Mouse (Mus musculus): ENCODE data around the gene Eno3. TPM values are rescaled to one million over a fixed set of nuclear protein-coding genes. Genes with fewer than 3 reads are reported as not detected.

Eno3 gene
- polyA plus RNA-seq, 1 experiment from 2014 or later = 12.7 TPM

DNA sequence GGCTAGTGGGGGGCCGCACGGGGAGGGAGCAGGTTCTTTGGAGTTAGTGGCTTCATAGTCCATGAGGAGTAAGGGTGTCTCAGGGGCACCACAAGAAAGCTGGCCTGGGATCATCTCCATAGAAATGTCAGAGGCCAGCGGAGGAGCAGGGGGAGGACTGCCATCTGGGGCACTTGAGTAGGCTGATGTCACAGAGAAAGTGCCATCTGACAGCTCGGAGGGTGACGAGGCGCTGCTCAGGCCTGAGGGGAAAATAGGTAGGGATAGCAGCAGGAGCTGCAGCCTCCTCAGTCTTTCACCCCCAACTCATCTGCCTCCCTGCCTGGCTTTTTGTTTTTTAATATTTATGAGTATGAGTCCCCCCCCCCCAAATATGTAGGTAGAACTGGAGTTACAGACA, 17.0 kb downstream of the Eno3 start:
- Histone ChIP-seq H3K4me1 (ENCODE audit: insufficient read depth) (0 out of 2 replicates have a peak, but pooled peaks cover 3% of the 10 kb centered on the region), H3K4me3 (ENCODE audit: low read depth, low read length) (no peak overlapping the region), H3K4me2 (no peak overlapping the region), H3K9ac (no peak overlapping the region), H3K9me3 (ENCODE audit: low read depth, low read length) (no peaks in the 10 kb centered on the region), H3K27me3 (ENCODE audit: insufficient read depth, low read length) (no peaks in the 10 kb centered on the region), H3K36me3 (ENCODE audit: insufficient read depth) (peaks cover 53% of the 10 kb centered on the region), H3K27ac (ENCODE audit: low read depth) (no peak overlapping the region)
- no peak for TF ChIP-seq CTCF (IDR thresholded peaks at IDR 0.05; ENCODE audit: low read depth)
- no peak for DNase-seq
- WGBS = 81% methylated on average over 6 of the region's 6 CpGs
- no peak for ATAC-seq (ENCODE audit: insufficient read depth)

DNA sequence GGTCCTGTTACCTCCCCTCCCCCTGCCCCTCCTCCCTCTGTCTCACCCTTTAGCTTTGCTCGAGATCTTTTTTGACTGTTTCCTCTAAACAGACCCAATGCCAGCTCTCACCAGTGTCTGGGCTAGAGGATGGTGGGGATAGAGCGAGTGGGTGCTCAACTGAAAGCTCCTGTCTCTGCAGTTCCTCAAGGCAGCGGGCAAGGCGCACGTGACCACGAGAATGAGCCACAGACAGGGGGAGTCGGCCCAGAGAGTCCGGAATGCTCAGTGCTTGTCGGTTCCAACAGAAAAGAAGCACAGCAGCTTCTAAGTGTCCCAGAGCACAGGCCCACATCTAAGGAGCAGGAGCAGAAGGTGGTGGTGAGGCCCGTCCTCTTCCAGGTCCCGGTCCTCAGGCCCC, 17.5 kb downstream of the Eno3 start:
- H3K4me3 ChIP-seq (ENCODE audit: low read depth, low read length) = no peak overlapping the region
- H3K27me3 ChIP-seq (ENCODE audit: insufficient read depth, low read length) = no peaks in the 10 kb centered on the region
- DNase-seq (no peak), ATAC-seq (ENCODE audit: insufficient read depth) (no peak)
- H3K4me2 ChIP-seq = no peak overlapping the region
- no peak overlapping the region for H3K27ac ChIP-seq (ENCODE audit: low read depth)
- TF ChIP-seq CTCF (IDR thresholded peaks at IDR 0.05; ENCODE audit: low read depth) = no peak
- no peak overlapping the region for H3K9ac ChIP-seq
- no peaks in the 10 kb centered on the region for H3K9me3 ChIP-seq (ENCODE audit: low read depth, low read length)
- H3K36me3 ChIP-seq (ENCODE audit: insufficient read depth) = peaks cover 58% of the 10 kb centered on the region
- H3K4me1 ChIP-seq (ENCODE audit: insufficient read depth) = 0 out of 2 replicates have a peak, but pooled peaks cover 3% of the 10 kb centered on the region
- WGBS = 65% methylated on average over 11 of the region's 11 CpGs

DNA sequence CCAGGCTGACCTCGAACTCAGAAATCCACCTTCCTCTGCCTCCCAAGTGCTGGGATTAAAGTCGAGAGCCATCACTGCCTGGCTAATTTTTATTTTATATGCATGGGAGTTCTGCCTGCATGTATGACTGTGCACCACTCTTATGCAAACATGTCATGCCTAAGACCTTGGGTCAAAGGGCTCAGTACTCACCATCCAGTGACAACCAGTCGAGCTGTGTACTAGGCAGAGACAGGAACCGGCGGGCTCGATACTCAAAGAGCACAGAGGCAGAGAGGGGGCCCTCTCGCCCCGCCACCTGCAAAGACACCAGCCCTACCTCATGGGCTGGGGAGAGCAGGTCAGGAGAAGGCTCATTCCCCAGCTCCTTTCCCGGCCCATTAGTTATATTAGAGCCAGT, 21.1 kb downstream of the Eno3 start:
- DNase-seq = no peak
- Histone ChIP-seq H3K4me3 (ENCODE audit: low read depth, low read length) (no peak overlapping the region), H3K27ac (ENCODE audit: low read depth) (no peak overlapping the region), H3K27me3 (ENCODE audit: insufficient read depth, low read length) (no peaks in the 10 kb centered on the region), H3K4me2 (no peak overlapping the region), H3K9ac (no peak overlapping the region), H3K36me3 (ENCODE audit: insufficient read depth) (peaks cover 77% of the 10 kb centered on the region), H3K4me1 (ENCODE audit: insufficient read depth) (no peaks in the 10 kb centered on the region), H3K9me3 (ENCODE audit: low read depth, low read length) (no peaks in the 10 kb centered on the region)
- no peak for TF ChIP-seq CTCF (IDR thresholded peaks at IDR 0.05; ENCODE audit: low read depth)
- WGBS = 61% methylated on average over 9 of the region's 9 CpGs
- ATAC-seq (ENCODE audit: insufficient read depth) = no peak

DNA sequence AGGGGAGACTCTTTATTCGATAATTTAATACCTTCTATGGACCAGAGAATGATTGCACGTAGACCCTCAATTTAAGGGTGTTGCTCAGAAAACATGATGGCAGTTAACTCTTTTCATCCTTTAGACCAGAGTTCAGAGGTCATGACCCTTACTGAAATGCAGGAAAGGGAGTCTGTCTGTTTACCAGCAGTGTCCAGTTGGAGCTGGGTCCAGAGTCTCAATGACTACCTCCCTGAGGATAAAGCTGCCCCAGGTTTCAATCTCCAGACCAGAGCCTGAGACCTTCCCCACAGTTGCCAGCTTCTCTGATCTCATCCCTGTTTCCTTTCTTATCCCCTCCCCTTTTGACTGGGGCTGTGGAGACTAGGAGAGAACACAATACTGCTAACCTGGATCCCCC, 21.6 kb downstream of the Eno3 start:
- H3K9ac ChIP-seq = no peak overlapping the region
- H3K27me3 ChIP-seq (ENCODE audit: insufficient read depth, low read length) = no peaks in the 10 kb centered on the region
- no peak for DNase-seq
- no peak overlapping the region for H3K4me2 ChIP-seq
- no peak for TF ChIP-seq CTCF (IDR thresholded peaks at IDR 0.05; ENCODE audit: low read depth)
- WGBS = 70% methylated on average over 2 of the region's 2 CpGs
- no peak for ATAC-seq (ENCODE audit: insufficient read depth)
- H3K27ac ChIP-seq (ENCODE audit: low read depth) = no peak overlapping the region
- H3K9me3 ChIP-seq (ENCODE audit: low read depth, low read length) = no peaks in the 10 kb centered on the region
- H3K4me1 ChIP-seq (ENCODE audit: insufficient read depth) = no peaks in the 10 kb centered on the region
- H3K36me3 ChIP-seq (ENCODE audit: insufficient read depth) = peaks cover 80% of the 10 kb centered on the region
- no peak overlapping the region for H3K4me3 ChIP-seq (ENCODE audit: low read depth, low read length)

DNA sequence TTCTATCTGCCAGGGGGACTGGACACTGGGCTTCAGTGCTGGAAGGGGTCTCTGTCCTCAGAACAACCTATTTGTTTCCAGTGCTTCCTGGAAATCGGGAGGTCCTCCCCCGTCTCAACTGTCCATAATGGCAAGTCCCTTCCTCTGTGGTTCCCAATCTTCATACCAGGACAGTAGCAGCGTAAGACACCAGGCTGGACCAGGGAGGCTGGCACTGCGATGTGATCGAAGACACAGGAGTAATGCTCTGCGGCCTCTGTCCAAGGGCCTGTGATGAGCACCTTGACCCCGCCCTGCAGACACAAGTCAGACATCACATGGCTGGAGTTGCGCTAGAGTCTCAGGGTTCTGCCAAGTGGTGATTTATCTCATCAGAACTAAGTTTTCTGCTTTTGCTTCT, 22.4 kb downstream of the Eno3 start:
- WGBS = 91% methylated on average over 8 of the region's 8 CpGs
- H3K9ac ChIP-seq = no peak overlapping the region
- H3K4me1 ChIP-seq (ENCODE audit: insufficient read depth) = no peaks in the 10 kb centered on the region
- no peaks in the 10 kb centered on the region for H3K9me3 ChIP-seq (ENCODE audit: low read depth, low read length)
- no peak overlapping the region for H3K27ac ChIP-seq (ENCODE audit: low read depth)
- H3K4me2 ChIP-seq = no peak overlapping the region
- TF ChIP-seq CTCF (IDR thresholded peaks at IDR 0.05; ENCODE audit: low read depth) = no peak
- no peaks in the 10 kb centered on the region for H3K27me3 ChIP-seq (ENCODE audit: insufficient read depth, low read length)
- ATAC-seq (ENCODE audit: insufficient read depth) (no peak), DNase-seq (no peak)
- H3K36me3 ChIP-seq (ENCODE audit: insufficient read depth) = peaks cover 81% of the 10 kb centered on the region
- no peak overlapping the region for H3K4me3 ChIP-seq (ENCODE audit: low read depth, low read length)

DNA sequence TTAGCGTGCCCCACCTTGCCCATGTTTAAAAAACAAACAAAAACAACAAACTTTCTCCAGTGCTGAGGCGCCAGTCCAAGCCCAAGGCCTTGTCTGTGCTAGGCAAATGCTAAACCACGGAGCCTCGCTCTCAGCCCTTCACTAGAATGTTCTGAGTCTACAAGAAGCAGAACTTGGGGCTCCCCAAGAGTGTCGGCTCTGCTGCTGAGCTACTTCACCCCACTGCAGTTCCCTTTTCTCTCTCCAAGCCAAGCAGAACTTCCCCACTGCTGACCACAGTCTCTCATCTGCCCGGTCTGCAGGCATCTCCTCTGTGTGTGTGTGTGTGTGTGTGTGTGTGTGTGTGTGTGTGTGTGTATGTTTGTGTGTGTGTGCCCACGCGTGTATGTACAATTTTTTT, 22.9 kb downstream of the Eno3 start:
- no peak for DNase-seq
- H3K4me1 ChIP-seq (ENCODE audit: insufficient read depth) = no peaks in the 10 kb centered on the region
- ATAC-seq (ENCODE audit: insufficient read depth) = no peak
- no peak overlapping the region for H3K27ac ChIP-seq (ENCODE audit: low read depth)
- H3K4me3 ChIP-seq (ENCODE audit: low read depth, low read length) = no peak overlapping the region
- H3K9ac ChIP-seq = no peak overlapping the region
- TF ChIP-seq CTCF (IDR thresholded peaks at IDR 0.05; ENCODE audit: low read depth) = no peak
- H3K9me3 ChIP-seq (ENCODE audit: low read depth, low read length) = no peaks in the 10 kb centered on the region
- H3K4me2 ChIP-seq = no peak overlapping the region
- 89% methylated on average over 8 of the region's 8 CpGs for WGBS
- H3K36me3 ChIP-seq (ENCODE audit: insufficient read depth) = peaks cover 83% of the 10 kb centered on the region
- H3K27me3 ChIP-seq (ENCODE audit: insufficient read depth, low read length) = no peaks in the 10 kb centered on the region

DNA sequence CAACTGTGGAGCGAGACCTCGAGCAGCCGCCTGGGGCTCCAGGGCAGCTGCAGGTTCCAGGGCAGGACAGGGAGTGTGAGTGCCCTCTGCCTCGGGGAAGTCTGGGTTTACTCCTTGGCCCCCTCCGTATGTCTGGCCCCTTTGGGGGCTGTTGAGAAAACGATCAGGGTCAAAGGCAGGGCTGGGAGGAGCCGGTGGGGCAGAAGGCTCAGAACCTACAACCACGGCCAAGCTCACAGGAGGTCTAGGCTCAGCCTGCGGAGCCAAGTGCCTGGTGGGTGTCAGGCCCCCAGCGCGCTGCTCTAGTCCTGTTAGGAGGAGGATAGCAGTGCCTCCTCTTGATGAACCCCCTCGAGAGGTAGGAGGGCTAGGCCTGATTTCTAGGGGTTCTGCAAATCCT, 24.2 kb downstream of the Eno3 start:
- Histone ChIP-seq H3K4me2 (no peak overlapping the region), H3K27ac (ENCODE audit: low read depth) (no peak overlapping the region), H3K9me3 (ENCODE audit: low read depth, low read length) (no peaks in the 10 kb centered on the region), H3K27me3 (ENCODE audit: insufficient read depth, low read length) (no peaks in the 10 kb centered on the region), H3K4me1 (ENCODE audit: insufficient read depth) (no peaks in the 10 kb centered on the region), H3K4me3 (ENCODE audit: low read depth, low read length) (no peak overlapping the region), H3K9ac (no peak overlapping the region), H3K36me3 (ENCODE audit: insufficient read depth) (peaks cover 83% of the 10 kb centered on the region)
- DNase-seq (no peak), ATAC-seq (ENCODE audit: insufficient read depth) (no peak)
- no peak for TF ChIP-seq CTCF (IDR thresholded peaks at IDR 0.05; ENCODE audit: low read depth)
- 65% methylated on average over 12 of the region's 12 CpGs for WGBS
